Mouse (Mus musculus): ENCODE data around the gene Srsf1. TPM values are rescaled to one million over a fixed set of nuclear protein-coding genes. Genes with fewer than 3 reads are reported as not detected.

Gene Srsf1
- polyA plus RNA-seq, 1 experiment from 2014 or later = 446 TPM

DNA sequence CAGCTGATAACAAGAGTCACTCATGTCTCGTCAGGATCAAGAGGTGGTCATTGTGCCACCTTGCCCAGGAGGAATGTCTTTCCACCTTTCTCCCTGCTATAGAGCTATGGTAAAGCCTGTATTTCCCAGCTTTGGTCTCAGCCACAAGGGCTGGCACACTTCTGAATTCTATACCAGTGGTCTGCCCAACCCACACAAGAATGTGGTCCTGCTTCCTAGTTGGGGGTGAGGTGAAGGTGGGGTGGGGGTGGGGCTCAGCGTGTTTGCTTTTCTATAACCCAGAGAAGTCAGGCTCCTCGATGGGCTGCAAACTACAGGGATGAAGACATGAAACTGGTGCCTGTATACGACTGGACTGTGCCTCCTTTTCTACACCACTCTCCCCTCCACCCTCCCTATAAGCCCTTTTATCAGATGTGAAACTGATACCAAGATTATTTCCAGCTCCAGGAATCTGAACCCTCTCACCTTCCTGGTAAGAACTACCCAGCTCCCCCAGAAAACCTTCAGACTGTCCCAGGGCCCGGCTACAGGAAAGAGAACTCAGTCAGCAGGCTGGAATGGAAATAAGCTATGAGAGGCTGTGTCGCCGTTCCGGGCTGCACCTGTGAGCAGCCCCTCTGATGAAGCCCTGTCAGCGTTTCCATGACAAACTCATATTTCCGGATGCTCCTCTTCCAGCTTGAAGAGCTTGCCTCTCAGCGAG is 35.8 kb upstream of the Srsf1 start:
- Histone ChIP-seq H3K9me3 (ENCODE audit: low read depth, low read length) (no peaks in the 10 kb centered on the region), H3K4me3 (ENCODE audit: low read depth, low read length) (no peak overlapping the region), H3K9ac (no peak overlapping the region), H3K36me3 (ENCODE audit: insufficient read depth) (no peaks in the 10 kb centered on the region), H3K27me3 (ENCODE audit: insufficient read depth, low read length) (no peaks in the 10 kb centered on the region), H3K27ac (ENCODE audit: low read depth) (peak overlapping the region; percentile 55), H3K4me2 (peak overlapping the region; percentile 29; the same call in 1 of the 2 replicates), H3K4me1 (ENCODE audit: insufficient read depth) (peaks cover 4% of the 10 kb centered on the region; the same call in 1 of the 2 replicates)
- 43% methylated on average over 11 of the region's 11 CpGs for WGBS
- no peak for TF ChIP-seq CTCF (IDR thresholded peaks at IDR 0.05; ENCODE audit: low read depth)
- ATAC-seq (ENCODE audit: insufficient read depth) (peak; percentile 47), DNase-seq (peak; percentile 40)

DNA sequence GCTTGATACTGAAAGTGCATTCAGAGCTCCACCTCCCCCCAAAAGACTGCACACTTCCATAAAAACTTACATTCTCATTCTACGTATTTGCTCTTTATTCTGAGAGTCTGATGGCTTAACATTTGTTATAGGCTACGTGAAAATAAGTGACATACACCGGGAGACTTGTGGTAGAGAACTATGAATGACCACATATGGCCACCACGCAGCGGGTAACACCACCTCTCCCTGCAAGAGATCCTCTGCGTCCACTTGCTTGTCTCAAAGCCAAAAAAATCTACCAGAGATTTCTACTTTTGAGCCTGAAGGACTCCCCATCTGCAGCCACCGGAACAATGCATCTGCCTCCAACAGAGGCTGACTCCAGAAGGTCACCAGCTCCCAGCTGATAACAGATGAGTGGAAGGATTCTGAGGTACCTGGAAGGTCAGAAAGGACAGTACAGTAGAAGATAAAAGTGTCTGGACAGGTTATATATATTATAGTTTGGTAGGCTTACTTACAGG is 35.2 kb upstream of the Srsf1 start:
- 62% methylated on average over 7 of the region's 7 CpGs for WGBS
- TF ChIP-seq CTCF (IDR thresholded peaks at IDR 0.05; ENCODE audit: low read depth) = no peak
- peak overlapping the region; percentile 55; the same call in 1 of the 2 replicates for H3K27ac ChIP-seq (ENCODE audit: low read depth)
- H3K9ac ChIP-seq = no peak overlapping the region
- H3K4me3 ChIP-seq (ENCODE audit: low read depth, low read length) = no peak overlapping the region
- peaks cover 4% of the 10 kb centered on the region; the same call in 1 of the 2 replicates for H3K4me1 ChIP-seq (ENCODE audit: insufficient read depth)
- H3K9me3 ChIP-seq (ENCODE audit: low read depth, low read length) = no peaks in the 10 kb centered on the region
- H3K4me2 ChIP-seq = peak overlapping the region; percentile 29; the same call in 1 of the 2 replicates
- H3K36me3 ChIP-seq (ENCODE audit: insufficient read depth) = no peaks in the 10 kb centered on the region
- no peak for DNase-seq
- ATAC-seq (ENCODE audit: insufficient read depth) = no peak
- no peaks in the 10 kb centered on the region for H3K27me3 ChIP-seq (ENCODE audit: insufficient read depth, low read length)

GRCm38 (mm10) chr11:88012621-88013244 is 34.4 kb upstream of the Srsf1 start:
- no peak overlapping the region for H3K9ac ChIP-seq
- no peak overlapping the region for H3K4me3 ChIP-seq (ENCODE audit: low read depth, low read length)
- ATAC-seq (ENCODE audit: insufficient read depth) (no peak), DNase-seq (no peak)
- H3K27ac ChIP-seq (ENCODE audit: low read depth) = no peak overlapping the region
- H3K4me1 ChIP-seq (ENCODE audit: insufficient read depth) = peaks cover 4% of the 10 kb centered on the region; the same call in 1 of the 2 replicates
- no peaks in the 10 kb centered on the region for H3K9me3 ChIP-seq (ENCODE audit: low read depth, low read length)
- no peaks in the 10 kb centered on the region for H3K27me3 ChIP-seq (ENCODE audit: insufficient read depth, low read length)
- TF ChIP-seq CTCF (IDR thresholded peaks at IDR 0.05; ENCODE audit: low read depth) = no peak
- H3K4me2 ChIP-seq = no peak overlapping the region
- 84% methylated on average over 11 of the region's 11 CpGs for WGBS
- no peaks in the 10 kb centered on the region for H3K36me3 ChIP-seq (ENCODE audit: insufficient read depth)

- Histone ChIP-seq H3K27me3 (ENCODE audit: insufficient read depth, low read length) (no peaks in the 10 kb centered on the region), H3K4me3 (ENCODE audit: low read depth, low read length) (no peak overlapping the region), H3K36me3 (ENCODE audit: insufficient read depth) (no peaks in the 10 kb centered on the region), H3K9me3 (ENCODE audit: low read depth, low read length) (no peaks in the 10 kb centered on the region), H3K4me1 (ENCODE audit: insufficient read depth) (peaks cover 4% of the 10 kb centered on the region; the same call in 1 of the 2 replicates), H3K4me2 (no peak overlapping the region), H3K27ac (ENCODE audit: low read depth) (no peak overlapping the region), H3K9ac (no peak overlapping the region)
- ATAC-seq (ENCODE audit: insufficient read depth) (no peak), DNase-seq (no peak)
- TF ChIP-seq CTCF (IDR thresholded peaks at IDR 0.05; ENCODE audit: low read depth) = no peak
- 86% methylated on average over 10 of the region's 10 CpGs for WGBS
Observed at GRCm38 (mm10) chr11:88013632-88014031, 33.5 kb upstream of the Srsf1 start.

DNA sequence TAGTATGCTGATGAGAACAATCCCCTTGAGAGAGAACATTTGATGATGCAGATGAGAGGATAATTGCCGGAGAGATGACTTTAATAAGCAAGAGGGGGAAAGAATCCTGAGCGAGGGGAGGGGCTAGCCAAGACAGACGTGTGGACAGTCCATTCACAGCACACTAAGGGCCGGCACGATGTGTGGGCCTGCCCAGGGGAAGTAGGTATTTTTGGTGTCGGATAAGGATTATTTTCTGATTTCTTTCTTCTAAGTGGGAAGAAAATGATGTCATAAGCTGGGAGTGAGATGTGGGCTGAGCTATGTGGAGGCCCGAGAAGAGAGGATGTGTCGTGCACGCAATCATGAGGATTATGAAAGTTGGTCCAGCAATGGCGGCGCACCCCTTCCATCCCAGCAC is 32.0 kb upstream of the Srsf1 start:
- no peaks in the 10 kb centered on the region for H3K36me3 ChIP-seq (ENCODE audit: insufficient read depth)
- DNase-seq (no peak), ATAC-seq (ENCODE audit: insufficient read depth) (no peak)
- H3K4me2 ChIP-seq = no peak overlapping the region
- H3K4me1 ChIP-seq (ENCODE audit: insufficient read depth) = peaks cover under 1% of the 10 kb centered on the region
- H3K27me3 ChIP-seq (ENCODE audit: insufficient read depth, low read length) = no peaks in the 10 kb centered on the region
- 88% methylated on average over 11 of the region's 11 CpGs for WGBS
- no peaks in the 10 kb centered on the region for H3K9me3 ChIP-seq (ENCODE audit: low read depth, low read length)
- H3K4me3 ChIP-seq (ENCODE audit: low read depth, low read length) = no peak overlapping the region
- no peak overlapping the region for H3K9ac ChIP-seq
- TF ChIP-seq CTCF (IDR thresholded peaks at IDR 0.05; ENCODE audit: low read depth) = no peak
- H3K27ac ChIP-seq (ENCODE audit: low read depth) = no peak overlapping the region

DNA sequence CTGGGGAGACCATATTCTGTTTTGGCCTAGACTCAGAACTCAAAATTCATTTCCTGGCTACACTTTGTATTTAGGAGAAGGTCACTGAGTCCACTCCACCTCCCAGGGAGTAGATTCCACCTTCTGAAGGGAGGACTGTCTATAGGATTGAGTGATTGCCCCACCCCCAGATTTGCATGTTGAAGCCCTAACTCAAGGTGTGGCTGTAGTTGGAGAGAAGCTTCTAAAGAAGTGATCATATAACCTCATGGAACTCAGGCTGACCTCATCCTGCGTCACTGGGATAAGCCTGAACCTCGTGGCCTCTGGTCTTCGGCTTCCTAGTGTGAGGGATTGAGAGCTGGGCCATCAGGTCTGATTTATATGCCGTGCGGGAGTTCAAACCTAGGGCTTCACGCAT is 31.4 kb upstream of the Srsf1 start:
- no peaks in the 10 kb centered on the region for H3K9me3 ChIP-seq (ENCODE audit: low read depth, low read length)
- no peak for TF ChIP-seq CTCF (IDR thresholded peaks at IDR 0.05; ENCODE audit: low read depth)
- H3K4me3 ChIP-seq (ENCODE audit: low read depth, low read length) = no peak overlapping the region
- H3K9ac ChIP-seq = no peak overlapping the region
- no peak overlapping the region for H3K4me2 ChIP-seq
- DNase-seq (no peak), ATAC-seq (ENCODE audit: insufficient read depth) (no peak)
- H3K4me1 ChIP-seq (ENCODE audit: insufficient read depth) = no peaks in the 10 kb centered on the region; the same call in 1 of the 2 replicates
- WGBS = 74% methylated on average over 6 of the region's 6 CpGs
- H3K27me3 ChIP-seq (ENCODE audit: insufficient read depth, low read length) = no peaks in the 10 kb centered on the region
- no peak overlapping the region for H3K27ac ChIP-seq (ENCODE audit: low read depth)
- no peaks in the 10 kb centered on the region for H3K36me3 ChIP-seq (ENCODE audit: insufficient read depth)

GRCm38 (mm10) chr11:88023933-88024332 is 23.2 kb upstream of the Srsf1 start:
- WGBS = 56% methylated on average over 2 of the region's 2 CpGs
- DNase-seq (peak; percentile 62), ATAC-seq (ENCODE audit: insufficient read depth) (no peak)
- Histone ChIP-seq H3K4me1 (ENCODE audit: insufficient read depth) (no peaks in the 10 kb centered on the region; the same call in 1 of the 2 replicates), H3K36me3 (ENCODE audit: insufficient read depth) (no peaks in the 10 kb centered on the region), H3K27me3 (ENCODE audit: insufficient read depth, low read length) (no peaks in the 10 kb centered on the region), H3K9ac (no peak overlapping the region), H3K27ac (ENCODE audit: low read depth) (no peak overlapping the region), H3K4me3 (ENCODE audit: low read depth, low read length) (no peak overlapping the region), H3K9me3 (ENCODE audit: low read depth, low read length) (no peaks in the 10 kb centered on the region), H3K4me2 (no peak overlapping the region)
- no peak for TF ChIP-seq CTCF (IDR thresholded peaks at IDR 0.05; ENCODE audit: low read depth)

Data from lung, embryonic 14.5 days (tissue).